Mouse (Mus musculus): ENCODE results near the gene Atp5b. TPM values are rescaled to one million over a fixed set of nuclear protein-coding genes. Genes with fewer than 3 reads are reported as not detected.
"Not testable (repeated sequence)": the region's sequence is repeated elsewhere in the genome, so short reads cannot be mapped to it uniquely, and the experiment has no call there.

Gene Atp5b
- total RNA-seq, 2 experiments from 2014 or later: 1,726 to 1,851 TPM

DNA sequence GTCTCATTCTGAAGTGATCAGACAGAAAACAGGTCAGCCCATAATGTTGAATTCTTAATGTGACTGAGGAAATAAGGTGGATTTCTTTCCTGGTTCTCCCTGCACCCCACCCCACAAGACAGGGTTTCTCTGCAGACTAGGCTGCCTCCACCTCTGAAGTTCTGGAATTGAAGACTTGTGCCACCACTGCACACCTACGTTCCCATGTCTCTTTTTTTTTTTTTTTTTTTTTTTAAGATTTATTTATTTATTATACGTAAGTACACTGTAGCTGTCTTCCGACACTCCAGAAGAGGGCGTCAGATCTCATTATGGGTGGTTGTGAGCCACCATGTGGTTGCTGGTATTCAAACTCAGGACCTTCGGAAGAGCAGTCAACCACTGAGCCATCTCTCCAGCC lies 17.0 kb upstream of the Atp5b start:
- DNase-seq (ENCODE audit: low spot score in 2 of 2): no peak

DNA sequence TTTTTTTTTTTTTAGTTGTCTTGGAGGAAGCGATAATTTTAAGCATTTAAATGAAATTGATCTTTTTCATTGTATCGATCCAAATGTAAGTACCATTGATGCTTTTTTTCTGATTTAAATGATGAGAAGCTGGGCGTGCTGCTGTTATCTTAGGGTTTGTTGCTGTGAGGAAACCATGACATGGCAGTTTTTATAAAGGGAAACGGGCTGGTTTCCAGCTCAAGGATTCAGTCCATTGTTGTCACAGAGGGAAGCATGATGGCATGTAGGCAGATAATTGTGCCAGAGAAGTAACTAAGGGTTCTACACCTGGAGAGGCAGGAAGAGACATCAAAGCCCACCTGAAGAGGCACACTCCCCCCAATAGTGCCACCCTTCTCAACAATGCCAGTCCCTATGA lies 13.9 kb upstream of the Atp5b start:
- no peak for DNase-seq (ENCODE audit: low spot score in 2 of 2)

DNA sequence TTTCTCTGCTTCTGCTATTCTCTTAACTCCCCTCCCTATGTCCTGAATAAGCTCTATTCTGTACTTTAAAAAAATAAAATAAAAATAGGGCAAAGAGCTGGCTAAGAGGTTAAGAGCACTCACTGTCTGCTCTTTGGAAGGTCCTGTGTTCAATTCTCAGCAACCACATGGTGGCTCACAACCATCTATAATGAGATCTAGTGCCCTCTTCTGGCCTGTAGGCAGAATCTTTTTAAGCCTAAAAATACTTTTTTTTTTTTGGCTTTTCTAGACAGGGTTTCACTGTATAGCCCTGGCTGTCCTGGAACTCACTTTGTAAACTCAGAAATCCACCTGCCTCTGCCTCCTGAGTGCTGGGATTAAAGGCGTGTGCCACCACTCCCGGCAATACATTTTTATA lies 12.6 kb upstream of the Atp5b start:
- not testable (repeated sequence) for DNase-seq (ENCODE audit: low spot score in 2 of 2)

DNA sequence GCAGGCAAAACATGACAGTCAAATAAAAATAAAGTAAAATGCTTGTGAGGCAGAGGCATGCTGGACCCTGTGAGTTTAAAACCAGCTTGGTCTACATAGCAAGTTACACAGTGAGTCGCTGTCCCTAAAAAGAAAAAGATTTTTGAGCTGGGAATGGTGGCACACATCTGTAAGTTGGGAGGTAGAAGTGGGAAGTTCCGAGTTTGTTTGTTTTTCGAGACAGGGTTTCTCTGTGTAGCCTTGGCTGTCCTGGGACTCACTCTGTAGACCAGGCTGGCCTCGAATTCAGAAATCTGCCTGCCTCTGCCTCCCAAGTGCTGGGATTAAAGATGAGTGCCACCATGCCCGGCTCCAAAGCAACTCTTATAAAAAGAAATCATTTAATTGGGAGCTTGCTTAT lies 4.8 kb upstream of the Atp5b start:
- not testable (repeated sequence) for DNase-seq (ENCODE audit: low spot score in 2 of 2)

DNA sequence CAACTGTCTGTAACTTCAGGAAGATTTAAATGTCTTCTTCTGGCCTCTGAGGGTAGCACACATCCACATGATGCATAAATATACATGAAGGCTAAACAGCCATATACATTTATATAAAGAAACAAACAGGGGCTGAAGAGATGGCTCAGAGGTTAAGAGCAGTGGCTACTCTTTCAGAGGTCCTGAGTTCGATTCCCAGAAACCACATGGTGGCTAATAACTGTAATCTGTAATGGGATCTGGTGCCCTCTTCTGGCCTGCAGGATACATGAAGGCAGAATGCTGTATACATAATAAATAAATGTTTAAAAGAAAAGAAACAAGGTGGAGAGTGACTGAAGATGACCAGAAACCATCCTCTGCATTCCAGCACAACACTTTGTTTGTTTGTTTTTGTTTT lies 2.6 kb upstream of the Atp5b start:
- peak in 1 of 2 experiments; percentile 32 for DNase-seq (ENCODE audit: low spot score in 2 of 2)

DNA sequence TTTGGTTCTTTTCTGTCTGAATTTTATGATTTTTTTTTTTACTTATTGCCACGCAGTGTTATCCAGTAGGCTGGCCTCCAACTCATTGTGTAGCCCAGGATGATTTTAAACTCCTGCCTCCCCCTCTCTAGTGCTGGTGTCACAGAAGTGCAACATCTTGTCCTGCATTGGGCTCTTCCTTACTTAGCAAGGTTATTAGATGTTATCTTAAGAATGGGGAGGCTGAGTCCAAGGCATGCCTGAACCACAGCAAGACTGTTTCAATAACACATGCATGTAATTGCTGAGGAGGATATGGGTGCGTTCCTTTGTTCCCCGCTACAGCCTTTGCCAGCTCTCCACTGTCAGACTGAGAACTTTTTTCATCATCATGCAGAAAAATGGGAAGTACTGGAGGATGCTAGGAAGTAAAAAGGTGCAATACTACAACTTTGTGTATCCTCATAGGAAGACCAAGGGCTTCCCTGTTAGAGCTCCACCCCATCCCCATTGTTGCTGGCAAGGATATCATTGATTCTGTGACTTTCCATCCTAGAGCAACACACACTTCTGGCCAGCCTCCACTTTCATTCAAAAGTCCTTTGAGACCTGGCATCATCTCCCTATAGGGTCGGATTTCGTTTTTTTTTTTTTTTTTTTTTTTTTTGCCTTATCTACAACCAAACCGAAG lies 1.1 kb upstream of the Atp5b start:
- DNase-seq (ENCODE audit: low spot score in 2 of 2): peak in 1 of 2 experiments; percentile 13

DNA sequence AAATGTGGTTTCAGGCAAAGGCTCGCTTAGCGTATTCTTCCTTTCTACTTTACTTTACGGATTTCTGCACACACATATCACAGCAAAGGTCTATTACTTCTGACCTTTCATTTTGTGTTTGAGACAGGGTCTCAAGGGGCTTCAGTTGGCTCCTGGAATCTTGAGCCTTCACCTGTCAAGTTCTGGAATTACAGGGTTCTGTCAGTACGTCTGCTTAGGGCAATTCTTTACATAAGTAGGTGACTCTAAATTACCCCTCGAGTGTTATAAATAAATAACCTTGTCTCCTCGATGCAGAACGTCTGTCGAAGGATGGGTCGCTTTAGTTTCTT lies 630 bp upstream of the Atp5b start:
- DNase-seq (ENCODE audit: low spot score in 2 of 2): no peak

DNA sequence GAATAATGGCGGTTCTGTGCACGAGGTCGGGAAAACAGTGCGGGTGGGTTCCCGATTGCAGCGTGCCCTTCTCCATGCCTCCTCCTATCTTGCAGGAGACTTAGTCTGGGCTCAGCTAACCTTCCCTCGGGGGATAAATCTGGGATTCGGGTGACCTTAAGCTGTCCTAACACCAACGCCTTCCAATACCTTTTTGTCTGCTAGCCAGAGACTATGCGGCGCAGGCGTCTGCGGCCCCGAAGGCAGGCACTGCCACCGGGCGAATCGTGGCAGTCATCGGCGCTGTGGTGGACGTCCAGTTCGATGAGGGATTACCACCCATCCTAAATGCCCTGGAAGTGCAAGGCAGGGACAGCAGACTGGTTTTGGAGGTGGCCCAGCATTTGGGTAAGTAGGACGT lies 615 bp downstream of the Atp5b start:
- no peak for DNase-seq (ENCODE audit: low spot score in 2 of 2)

DNA sequence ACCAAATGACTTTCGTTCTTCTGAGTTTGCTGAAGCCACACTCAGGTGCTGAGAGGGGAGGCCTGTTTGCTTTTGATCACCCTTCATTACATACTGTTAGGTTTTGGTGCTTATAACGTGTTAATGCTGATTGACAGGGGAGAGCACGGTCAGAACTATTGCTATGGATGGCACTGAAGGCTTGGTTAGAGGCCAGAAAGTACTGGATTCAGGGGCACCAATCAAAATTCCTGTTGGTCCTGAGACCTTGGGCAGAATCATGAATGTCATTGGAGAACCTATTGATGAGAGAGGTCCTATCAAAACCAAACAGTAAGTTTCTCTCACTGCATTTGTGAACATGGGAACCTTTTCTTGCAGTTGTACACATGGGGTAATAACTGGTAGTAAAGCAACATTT lies 1.1 kb downstream of the Atp5b start:
- peak in 1 of 2 experiments; percentile 13 for DNase-seq (ENCODE audit: low spot score in 2 of 2)

DNA sequence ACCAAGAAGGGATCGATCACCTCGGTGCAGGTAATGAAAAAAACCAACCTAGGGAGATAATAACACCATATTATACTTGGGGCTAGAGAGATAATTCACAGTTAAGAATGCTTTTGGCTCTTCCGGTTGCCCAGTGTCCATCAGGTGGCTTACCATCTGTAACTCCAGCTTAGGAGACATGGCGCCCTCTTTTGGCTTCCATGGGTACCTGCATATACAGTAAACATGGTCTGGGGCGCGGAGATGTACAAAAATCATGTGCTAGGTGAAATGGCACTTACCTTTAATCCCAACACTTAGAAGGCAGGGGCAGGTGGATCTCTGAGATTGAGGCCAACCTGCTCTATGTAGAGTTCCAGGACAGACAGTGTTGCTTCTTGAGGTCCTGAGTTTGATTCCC lies 3.3 kb downstream of the Atp5b start:
- peak in 1 of 2 experiments; percentile 30 for DNase-seq (ENCODE audit: low spot score in 2 of 2)

DNA sequence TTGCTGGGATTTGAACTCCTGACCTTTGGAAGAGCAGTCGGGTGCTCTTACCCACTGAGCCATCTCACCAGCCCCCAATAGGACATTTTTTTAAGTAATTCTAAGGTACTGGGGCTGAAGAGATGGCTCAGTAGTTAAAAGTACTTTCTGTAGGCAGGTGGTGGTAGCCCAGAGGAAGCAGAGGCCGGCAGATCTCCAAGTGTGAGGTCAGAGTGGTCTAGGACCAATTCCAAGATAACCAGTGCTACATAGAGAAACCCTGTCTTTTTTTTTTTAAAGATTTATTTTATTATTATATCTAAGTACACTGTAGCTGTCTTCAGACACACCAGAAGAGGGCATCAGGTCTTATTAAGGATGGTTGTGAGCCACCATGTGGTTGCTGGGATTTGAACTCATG lies 4.1 kb downstream of the Atp5b start:
- DNase-seq (ENCODE audit: low spot score in 2 of 2): not testable (repeated sequence)

DNA sequence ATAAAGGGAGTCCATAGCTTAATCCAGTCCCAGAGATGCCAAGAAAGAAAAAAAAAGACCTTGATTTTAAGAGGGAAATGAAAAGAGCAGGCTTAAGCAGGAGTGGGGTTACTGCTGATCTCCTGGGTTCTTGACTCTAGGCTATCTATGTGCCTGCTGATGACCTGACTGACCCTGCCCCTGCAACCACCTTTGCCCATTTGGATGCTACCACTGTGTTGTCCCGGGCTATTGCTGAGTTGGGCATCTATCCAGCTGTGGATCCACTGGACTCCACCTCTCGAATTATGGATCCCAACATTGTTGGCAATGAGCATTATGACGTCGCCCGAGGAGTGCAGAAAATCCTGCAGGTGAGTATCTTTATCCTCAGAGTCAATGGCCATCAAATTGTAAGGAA lies 5.1 kb downstream of the Atp5b start:
- no peak for DNase-seq (ENCODE audit: low spot score in 2 of 2)

DNA sequence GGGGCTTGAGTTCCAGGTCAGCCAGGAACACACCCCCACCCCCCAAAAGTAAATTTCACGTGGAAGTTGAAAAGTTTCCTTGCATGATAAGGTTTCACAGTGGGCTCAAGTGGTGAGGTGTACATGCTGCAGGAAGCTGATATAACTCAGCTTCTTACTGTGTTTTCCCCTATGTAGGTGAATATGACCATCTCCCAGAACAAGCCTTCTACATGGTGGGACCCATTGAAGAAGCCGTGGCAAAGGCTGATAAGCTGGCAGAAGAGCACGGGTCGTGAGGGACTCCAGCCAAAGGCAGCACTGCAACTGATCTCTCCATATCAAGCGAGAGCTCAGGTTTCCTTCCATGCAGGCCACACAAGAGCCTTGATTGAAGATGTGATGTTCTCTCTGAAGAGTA lies 6.8 kb downstream of the Atp5b start:
- DNase-seq (ENCODE audit: low spot score in 2 of 2): no peak

DNA sequence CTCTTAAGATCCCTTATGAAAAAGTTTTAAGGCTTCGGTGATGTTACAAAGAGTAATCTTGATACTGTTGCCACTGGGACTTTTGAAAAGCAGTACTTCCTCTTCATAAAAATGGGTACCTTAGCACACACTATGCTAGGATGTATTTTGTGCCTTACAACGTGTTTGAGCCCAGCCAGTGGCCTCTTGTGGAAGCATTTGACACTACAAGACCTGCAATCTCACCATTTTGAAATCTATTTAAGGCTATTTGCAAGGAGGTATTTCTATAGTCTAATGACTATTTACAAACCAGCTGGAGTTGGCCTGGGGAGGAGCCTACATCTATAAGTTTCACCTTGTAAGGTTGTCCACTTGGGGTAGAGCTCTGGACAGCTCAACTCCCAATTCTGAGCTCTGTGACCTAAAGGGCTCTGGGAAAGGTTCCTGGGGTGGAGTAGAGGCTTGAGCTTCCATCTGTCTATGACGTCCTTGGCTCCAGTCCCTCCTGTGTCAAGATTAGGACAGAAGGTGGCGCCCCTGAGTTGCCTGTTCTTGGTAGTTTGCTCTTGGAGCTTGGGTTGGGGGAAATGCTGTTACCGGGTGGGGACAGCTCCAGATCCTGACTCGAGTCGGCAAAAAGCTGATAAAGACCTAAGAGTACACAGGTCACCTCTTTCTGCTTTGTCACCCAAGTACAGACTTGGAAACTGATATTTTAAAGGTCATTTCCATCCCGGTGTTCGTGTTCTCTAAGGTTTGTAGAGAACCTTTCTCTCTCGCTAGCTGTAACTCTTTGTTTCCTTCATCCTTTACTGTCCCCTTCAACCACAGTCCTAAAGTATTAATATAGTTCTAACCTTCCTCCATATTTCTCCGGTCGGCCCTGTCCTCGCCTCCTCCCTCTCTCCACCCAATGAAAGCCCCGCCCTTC lies 7.8 kb downstream of the Atp5b start:
- peak; percentile 80 to 93 for DNase-seq (ENCODE audit: low spot score in 2 of 2)

DNA sequence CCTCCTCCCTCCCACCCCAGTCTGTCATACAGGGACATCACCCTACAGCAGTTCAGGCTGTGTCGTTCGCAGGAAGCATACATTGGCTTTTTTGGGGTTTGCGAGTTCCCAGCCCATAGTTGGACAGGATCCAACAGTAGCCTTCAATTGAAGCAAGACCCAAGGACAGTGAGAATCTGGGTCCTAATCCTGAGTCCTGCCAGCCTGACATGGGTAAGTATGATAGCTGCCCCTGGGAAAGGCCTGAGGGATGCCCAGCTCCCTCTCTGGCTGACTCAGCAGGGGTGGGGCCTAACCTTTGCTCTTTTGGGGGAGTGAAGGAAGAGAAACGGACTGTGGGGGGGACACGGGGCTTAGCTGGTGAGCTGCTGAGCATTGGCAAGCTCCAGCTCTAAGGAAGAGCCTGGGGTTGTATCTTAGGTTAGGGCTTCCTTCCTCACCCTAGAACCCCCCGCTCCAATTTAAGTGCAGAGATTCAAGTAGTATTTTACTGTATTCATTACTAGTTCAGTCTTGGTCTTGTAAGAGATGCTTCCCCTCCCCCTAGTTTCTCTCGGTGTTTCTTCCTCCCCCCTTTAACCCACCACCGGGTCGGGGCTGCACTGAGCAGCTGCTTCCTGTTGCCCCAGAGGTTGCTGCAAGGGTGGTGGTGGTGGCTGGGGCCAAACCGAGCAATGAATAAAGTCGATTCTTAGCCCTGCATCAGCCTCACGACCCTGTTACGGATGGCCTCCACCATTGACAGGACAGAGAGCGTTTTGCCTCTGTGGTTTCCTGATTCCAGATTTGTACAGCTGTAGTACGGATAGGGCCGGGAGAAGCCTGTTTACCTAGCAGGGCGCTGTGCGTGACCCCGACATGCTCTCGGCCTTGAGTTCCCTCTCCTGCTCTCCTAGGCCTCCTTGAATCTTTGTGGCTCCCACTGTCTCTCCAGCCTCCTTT lies 8.8 kb downstream of the Atp5b start, which contains the start of gene Baz2a:
TSS of gene Baz2a (plus strand) at position 14 of the 942 bp plus-strand sequence.
- DNase-seq (ENCODE audit: low spot score in 2 of 2): peak in 1 of 2 experiments; percentile 40

DNA sequence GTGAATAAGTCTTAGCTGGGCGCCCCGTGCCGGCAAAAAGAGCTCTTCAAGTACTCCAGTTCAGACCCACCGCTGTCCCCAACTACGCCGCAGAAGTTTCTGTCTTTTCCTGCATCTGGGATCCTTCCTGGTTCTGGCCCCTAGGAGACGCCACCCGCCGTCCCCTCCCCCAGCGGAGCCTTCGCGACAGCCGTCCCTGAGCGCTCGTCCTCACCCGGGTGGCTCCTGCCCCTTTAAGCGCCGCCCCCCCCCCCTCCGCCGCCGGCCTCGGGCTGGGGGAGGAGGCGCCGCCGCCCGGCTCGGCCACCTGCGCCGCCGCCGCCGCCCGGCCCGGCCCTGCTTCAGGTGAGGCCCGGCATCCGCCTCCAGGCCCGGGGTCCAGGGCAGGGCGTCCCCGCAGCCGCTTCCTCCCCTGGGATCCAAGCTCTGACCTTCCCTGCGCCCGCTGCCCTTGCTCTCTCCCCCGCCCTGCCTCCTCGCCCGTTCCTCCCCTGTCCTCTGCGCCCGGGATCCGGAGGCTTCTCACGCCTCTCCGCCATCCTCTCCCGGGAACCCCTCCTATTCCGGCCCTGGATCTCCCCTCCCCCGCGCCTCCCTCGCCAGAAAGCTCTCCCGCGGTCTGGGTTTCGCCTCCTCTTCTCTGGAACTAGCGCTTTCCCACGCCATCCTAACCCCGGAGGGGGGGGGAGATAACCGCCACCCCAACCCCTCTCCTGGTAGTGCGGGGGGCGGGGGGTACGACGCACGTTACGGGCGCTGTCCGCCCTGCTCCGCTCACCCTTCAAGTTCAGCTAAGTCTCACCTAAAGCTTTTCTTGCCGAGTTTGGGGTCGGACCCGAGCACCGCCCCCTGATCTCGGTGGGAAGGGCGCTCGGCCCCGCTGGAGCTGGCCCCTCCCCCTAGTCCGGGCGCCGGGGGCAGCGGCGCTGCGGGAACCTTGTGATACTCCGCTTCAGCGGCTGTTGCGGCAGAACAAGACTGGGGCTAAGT lies 9.7 kb downstream of the Atp5b start:
- DNase-seq (ENCODE audit: low spot score in 2 of 2): peak; percentile 63 to 75

DNA sequence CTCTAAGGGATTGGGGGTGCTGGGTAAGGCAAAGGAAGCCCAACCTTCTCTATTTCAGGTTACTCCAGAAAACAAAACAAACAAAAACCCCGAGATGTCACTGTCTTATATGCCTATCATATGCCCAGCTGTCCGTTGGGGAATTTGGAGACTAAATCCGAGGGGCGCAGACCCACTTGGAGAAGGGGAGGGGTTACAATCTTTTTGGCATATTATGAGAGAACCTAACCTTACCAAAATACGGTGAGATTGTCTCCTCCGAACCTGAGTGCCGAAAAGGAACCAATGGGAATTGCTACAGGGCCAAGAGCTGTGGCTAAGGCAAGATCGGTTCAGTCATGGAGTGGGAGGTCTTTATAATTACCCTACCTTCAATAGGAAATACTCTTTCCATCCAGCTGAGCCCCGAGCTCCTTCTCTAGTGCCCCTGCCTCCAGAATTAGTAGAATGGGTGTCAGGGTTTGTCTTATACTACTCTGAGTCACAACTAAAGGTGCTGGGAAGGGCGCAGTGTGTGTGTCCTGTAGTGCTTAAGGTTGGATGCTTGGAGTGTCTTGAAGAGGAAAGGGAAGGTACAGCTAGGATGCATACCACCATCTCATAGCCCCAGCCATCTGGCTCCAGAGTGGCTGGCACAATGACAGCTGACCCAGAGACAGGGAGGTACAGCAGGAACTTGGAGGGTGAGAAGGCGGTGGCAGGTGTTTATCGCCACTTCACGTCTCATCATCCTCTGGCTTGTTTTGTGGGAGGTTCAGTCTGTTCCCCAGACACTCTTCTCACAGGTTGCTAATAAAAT lies 10.6 kb downstream of the Atp5b start:
- DNase-seq (ENCODE audit: low spot score in 2 of 2): peak in 1 of 2 experiments; percentile 15

DNA sequence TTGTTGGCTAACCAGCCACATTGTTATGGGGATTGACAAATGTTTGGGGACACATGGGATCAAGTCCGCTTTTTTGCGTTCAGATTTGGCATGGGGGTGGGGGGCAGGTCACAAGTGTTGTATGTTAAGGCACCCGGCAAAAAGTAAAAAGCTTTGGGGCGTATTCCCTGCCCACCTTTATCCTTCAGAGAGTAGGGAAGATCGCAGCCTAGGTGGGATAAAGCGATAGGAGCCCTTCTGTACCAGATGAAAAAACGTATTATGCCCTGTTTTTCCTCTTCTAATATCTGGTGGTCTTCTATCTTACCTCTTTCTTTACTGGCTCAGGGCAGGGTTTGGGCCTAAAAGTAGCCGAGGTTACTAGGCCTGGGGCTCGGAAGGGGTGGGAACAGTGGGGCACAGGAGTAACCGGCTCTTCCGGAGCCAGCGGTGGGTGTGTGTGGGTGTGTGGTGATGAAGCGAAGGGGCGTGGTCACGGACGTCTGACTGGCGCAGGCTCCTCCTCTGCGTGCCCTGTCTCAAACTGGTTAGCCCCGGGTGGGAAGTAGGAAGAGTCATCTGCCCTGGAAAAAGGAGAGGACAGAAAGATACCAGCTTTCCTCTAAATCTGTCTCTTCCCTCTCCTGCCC lies 11.4 kb downstream of the Atp5b start:
- peak; percentile 40 to 75 for DNase-seq (ENCODE audit: low spot score in 2 of 2)
